Mouse (Mus musculus): Measurements from ENCODE around the gene Ppp6c. TPM values are rescaled to one million over a fixed set of nuclear protein-coding genes. Genes with fewer than 3 reads are reported as not detected.

Gene Ppp6c
- total RNA-seq (2012; rRNA removed) = 24.9 and 33.7 TPM in 2 replicates
- 79.8 and 83.3 TPM in 2 replicates for total RNA-seq (2014; rRNA removed)
- 68.7 and 70.4 TPM in 2 replicates for polyA plus RNA-seq (2012; ENCODE audit: insufficient read length, low read depth)

GRCm38 (mm10) chr2:39226019-39226640 lies at the start of gene Ppp6c:
TSS of gene Ppp6c (minus strand) at chr2:39226451.
- peak within 1 kb of the TSS; percentile 45 for H3K27ac ChIP-seq (ENCODE audit: insufficient read depth, low read depth)
- in situ Hi-C loops (cut with MboI; ENCODE audit: low pct_ligation_motif_present, low pct_unique_long_range_greater_than_20kb, low sequenced_read_pairs) (no loop called here), dilution Hi-C loops (cut with MboI; ENCODE audit: extremely low pct_ligation_motif_present, extremely low pct_unique_long_range_greater_than_20kb, low sequenced_read_pairs) (no loop called here)
- DNase-seq (ENCODE audit: extremely low read depth) = peak; percentile 99
- TF ChIP-seq BHLHE40 (IDR thresholded peaks at IDR 0.05; ENCODE audit: low read depth, low read length) = peak; percentile 78
- peak; percentile 99 for TF ChIP-seq KAT2A (IDR thresholded peaks at IDR 0.05; ENCODE audit: insufficient replicate concordance, low read length)
- TF ChIP-seq POLR2A (IDR thresholded peaks at IDR 0.05; ENCODE audit: low read depth, low read length) = peak; percentile 91
- no peak for TF ChIP-seq PAX5 (IDR thresholded peaks at IDR 0.05; ENCODE audit: low read length)
- TF ChIP-seq MAFK (IDR thresholded peaks at IDR 0.05; ENCODE audit: insufficient replicate concordance, low read length) = no peak
- TF ChIP-seq MAZ (IDR thresholded peaks at IDR 0.05; ENCODE audit: low read depth, low read length) = 0 out of 2 replicates have a peak, but pooled peaks have one; percentile 31
- TF ChIP-seq CHD2 (IDR thresholded peaks at IDR 0.05; ENCODE audit: low read length) = peak; percentile 64; the same call in 1 of the 2 replicates
- TF ChIP-seq IRF4 (IDR thresholded peaks at IDR 0.05; ENCODE audit: low read depth, low read length) = peak; percentile 80
- peak; percentile 100 for TF ChIP-seq HCFC1 (IDR thresholded peaks at IDR 0.05; ENCODE audit: low read depth, low read length)
- TF ChIP-seq ZNF384 (IDR thresholded peaks at IDR 0.05; ENCODE audit: low read depth, low read length) = no peak
- TF ChIP-seq JUN (IDR thresholded peaks at IDR 0.05; ENCODE audit: insufficient read depth, low read depth, low read length) = no peak
- no peak for TF ChIP-seq SMC3 (IDR thresholded peaks at IDR 0.05; ENCODE audit: low read depth, low read length)
- no peak for TF ChIP-seq ZC3H11A (IDR thresholded peaks at IDR 0.05; ENCODE audit: low read depth, low read length)
- peak; percentile 39; the same call in 1 of the 2 replicates for TF ChIP-seq JUND (conservative IDR thresholded peaks at IDR 0.05; ENCODE audit: low read depth, low read length)
- no peak for TF ChIP-seq USF2 (conservative IDR thresholded peaks at IDR 0.05; ENCODE audit: low read depth, low read length)
- TF ChIP-seq CHD1 (IDR thresholded peaks at IDR 0.05; ENCODE audit: low read depth, low read length) = no peak
- no peak for TF ChIP-seq CTCF (conservative IDR thresholded peaks at IDR 0.05 in 1 of 2, IDR thresholded peaks at IDR 0.05 in 1 of 2; ENCODE audit: low read depth in 2 of 2, low read length in 2 of 2)
- TF ChIP-seq ZMIZ1 (IDR thresholded peaks at IDR 0.05; ENCODE audit: low read depth, low read length) = no peak
- no peak for TF ChIP-seq POLR2AphosphoS2 (IDR thresholded peaks at IDR 0.05; ENCODE audit: low read depth, low read length)
- TF ChIP-seq MYC (IDR thresholded peaks at IDR 0.05; ENCODE audit: low read depth, low read length) = peak; percentile 69
- TF ChIP-seq RAD21 (IDR thresholded peaks at IDR 0.05; ENCODE audit: low read depth, low read length) = no peak
- no peak for TF ChIP-seq USF1 (IDR thresholded peaks at IDR 0.05; ENCODE audit: low read depth, low read length)
- no peak for TF ChIP-seq UBTF (IDR thresholded peaks at IDR 0.05; ENCODE audit: low read depth, low read length)
- no peak for TF ChIP-seq EP300 (IDR thresholded peaks at IDR 0.05; ENCODE audit: low read length)
- TF ChIP-seq NRF1 (IDR thresholded peaks at IDR 0.05; ENCODE audit: low read depth, low read length) = peak; percentile 36; the same call in 1 of the 2 replicates
- no peak for TF ChIP-seq ZKSCAN1 (IDR thresholded peaks at IDR 0.05; ENCODE audit: borderline replicate concordance, low read depth, low read length)
- peak; percentile 93 for TF ChIP-seq SIN3A (IDR thresholded peaks at IDR 0.05; ENCODE audit: low read length)
- TF ChIP-seq TCF12 (IDR thresholded peaks at IDR 0.05; ENCODE audit: low read depth, low read length) = peak; percentile 63; the same call in 1 of the 2 replicates
- TF ChIP-seq MEF2A (IDR thresholded peaks at IDR 0.05; ENCODE audit: borderline replicate concordance, low read depth, low read length) = peak; percentile 87
- TF ChIP-seq NELFE (IDR thresholded peaks at IDR 0.05; ENCODE audit: low read depth, low read length) = peak; percentile 68
- TF ChIP-seq ELF1 (IDR thresholded peaks at IDR 0.05; ENCODE audit: low read depth, low read length) = peak; percentile 98
- peak; percentile 57 for TF ChIP-seq TBP (conservative IDR thresholded peaks at IDR 0.05; ENCODE audit: low read depth, low read length)
- no peak for TF ChIP-seq E2F4 (IDR thresholded peaks at IDR 0.05; ENCODE audit: insufficient replicate concordance, low read depth, low read length)
- 0 out of 2 replicates have a peak, but pooled peaks have one; percentile 31 for TF ChIP-seq MAX (IDR thresholded peaks at IDR 0.05; ENCODE audit: low read length)
- TF ChIP-seq ETS1 (conservative IDR thresholded peaks at IDR 0.05; ENCODE audit: low read depth, low read length) = peak; percentile 65
- peak; percentile 86 for TF ChIP-seq GABPA (IDR thresholded peaks at IDR 0.05; ENCODE audit: insufficient replicate concordance, low read depth, low read length)
- peak; percentile 52; the same call in 1 of the 2 replicates for TF ChIP-seq MXI1 (IDR thresholded peaks at IDR 0.05; ENCODE audit: low read depth, low read length)
- TF ChIP-seq RCOR1 (conservative IDR thresholded peaks at IDR 0.05; ENCODE audit: low read depth, low read length) = no peak
- H3K36me3 ChIP-seq (replicated peaks in 1 of 2; ENCODE audit: control insufficient read depth in 1 of 2, insufficient read depth in 1 of 2, low read length in 1 of 2) = no peaks in the 10 kb centered on the region
- peak within 1 kb of the TSS; percentile 77 to 87 (median 86) for H3K4me3 ChIP-seq (replicated peaks in 1 of 3; ENCODE audit: low read depth in 2 of 3, low read length in 2 of 3, poor library complexity in 1 of 3)
- no peaks in the 10 kb centered on the region for H3K9me3 ChIP-seq (replicated peaks; ENCODE audit: low read length)
- H3K4me1 ChIP-seq (ENCODE audit: control insufficient read depth in 1 of 2, insufficient read depth in 2 of 2) = peaks cover 2 to 27% of the 10 kb centered on the region in 2 experiments; a peak in 2 of 4 replicates
- H3K27me3 ChIP-seq (replicated peaks) = no peaks in the 10 kb centered on the region
- peak within 1 kb of the TSS; percentile 91 for H3K4me2 ChIP-seq (ENCODE audit: insufficient read depth, low read depth, poor library complexity, severe bottlenecking)
- H3K79me2 ChIP-seq (replicated peaks; ENCODE audit: control insufficient read depth, extremely low read depth, insufficient read depth, poor library complexity, severe bottlenecking) = peaks cover 37% of the 10 kb centered on the region
- peak within 1 kb of the TSS; percentile 97 for H3K9ac ChIP-seq (ENCODE audit: insufficient read depth, low read depth)

Measured in CH12.LX (cell line).